Mouse (Mus musculus): ENCODE measurements around the gene Rtl1. TPM values are rescaled to one million over a fixed set of nuclear protein-coding genes. Genes with fewer than 3 reads are reported as not detected.

Rtl1 gene
- total RNA-seq, 4 experiments from 2014 or later = 0.23 to 0.63 (median 0.39) TPM

Small RNAs within 50 kb of the gene (microRNA-seq; reads per million reads assigned to microRNA genes)
- 0 reads per million in 2 experiments for gene Gm23912
- gene Mir1188 = 45.0 to 48.4 reads per million in 2 experiments
- 41,431 to 44,221 reads per million in 2 experiments for gene Mir127
- 0 reads per million in 2 experiments for gene Mir136
- gene Mir1906-1 = 0 reads per million in 2 experiments
- gene Mir3070a = 7.1 to 14.7 reads per million in 2 experiments
- gene Mir3070b = 10.8 to 28.4 reads per million in 2 experiments
- gene Mir3071 = 0 reads per million in 2 experiments
- 0 reads per million in 2 experiments for gene Mir337
- 1,588 to 1,959 reads per million in 2 experiments for gene Mir341
- 0 reads per million in 2 experiments for gene Mir3544
- 949 to 3,902 reads per million in 2 experiments for gene Mir370
- 1,023 to 1,032 reads per million in 2 experiments for gene Mir431
- 0 reads per million in 2 experiments for gene Mir432
- gene Mir433 = 12,201 to 15,620 reads per million in 2 experiments
- 1,597 to 2,558 reads per million in 2 experiments for gene Mir434
- 36.8 to 39.7 reads per million in 2 experiments for gene Mir493
- 828 to 917 reads per million in 2 experiments for gene Mir540
- 175 to 204 reads per million in 2 experiments for gene Mir665
- 366 to 652 reads per million in 2 experiments for gene Mir673
- 6,773 to 13,668 reads per million in 2 experiments for gene Mir770

Other genes with a start within 250 kb of the Rtl1 start
- 10 to 100 TPM; 12.6 to 16.4 (median 13.7) TPM for gene Dlk1, start 147.5 kb downstream of the Rtl1 start, total RNA-seq (2022)

All from left cerebral cortex, adult 8-10 months (tissue).